Mouse (Mus musculus) thymus, postnatal 14 days (tissue): ENCODE measurements at regions not wholly inside any gene's neighbourhood (a gene's known extent, or its start where the extent isn't known, plus 50 kb on each side); places are given as distances from the start of the nearest gene placed in this dataset.

ENCODE experiments used
- DNase-seq: peaks from one replicate; pipeline ENCODE4 v3.0.0; 2021

DNA sequence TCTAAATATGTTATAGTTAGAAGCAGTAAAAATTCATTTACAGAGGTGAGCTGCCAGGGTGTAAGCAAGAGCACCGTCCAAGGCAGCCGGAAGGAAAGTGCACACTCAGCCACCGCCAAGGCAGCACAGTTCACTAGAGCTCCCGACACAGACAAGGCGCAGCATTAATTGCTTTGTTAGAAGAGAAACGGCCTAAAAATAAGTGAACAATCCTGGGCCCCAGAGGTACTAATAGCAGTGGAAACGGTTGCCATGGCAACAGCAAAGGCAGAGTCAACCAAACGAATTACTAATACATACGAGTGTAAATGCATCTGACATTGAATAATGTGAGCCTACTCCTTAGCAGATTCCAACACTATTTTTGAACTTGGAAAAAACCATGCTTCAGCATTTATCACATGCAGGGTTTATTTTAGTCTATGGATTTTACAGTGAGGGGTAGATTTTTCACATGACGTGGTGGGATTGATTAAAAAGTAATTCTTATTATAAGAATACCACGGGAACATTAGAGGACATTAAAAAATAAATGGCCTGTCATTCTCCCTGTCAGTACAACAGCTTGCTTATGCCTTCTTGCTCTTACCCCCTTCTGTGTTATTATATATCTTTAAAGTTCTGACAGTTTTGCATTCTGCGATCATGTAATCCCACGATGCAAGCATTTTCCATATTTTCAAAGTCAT, 62.5 kb downstream of the Cavin4 start:
- DNase-seq: no peak

DNA sequence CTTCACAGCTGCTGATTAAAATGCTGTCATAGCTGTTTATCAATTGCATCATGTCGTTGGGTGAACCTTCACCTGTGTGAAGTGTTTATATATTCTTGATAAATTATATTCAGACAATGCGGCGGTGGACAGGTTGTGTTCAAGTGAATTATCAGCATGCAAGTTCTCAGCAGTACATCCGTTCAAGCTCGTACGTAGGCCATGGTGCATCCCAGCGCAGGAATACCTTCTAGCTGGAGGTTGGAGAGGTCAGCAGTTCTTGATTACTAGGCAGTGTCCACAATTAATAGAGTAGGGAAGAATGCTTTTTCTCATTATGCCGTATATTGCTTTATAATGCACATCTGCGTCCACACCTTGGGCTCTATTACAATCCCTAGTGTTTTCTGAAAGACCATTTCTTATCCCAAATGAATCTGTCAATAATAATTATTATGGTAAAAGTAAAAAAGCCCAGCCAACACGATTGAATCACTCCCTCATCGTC, 63.1 kb downstream of the Cavin4 start:
- no peak for DNase-seq

- no peak for DNase-seq
These were observed 71.7 kb downstream of the Cavin4 start for GRCm38 (mm10) chr4:48734854-48735564.

- DNase-seq: no peak
These were observed 82.9 kb downstream of the Cavin4 start for GRCm38 (mm10) chr4:48746237-48746636.

GRCm38 (mm10) chr4:48749566-48749965, 86.3 kb downstream of the Cavin4 start:
- DNase-seq: no peak

- no peak for DNase-seq
These were observed 86.8 kb downstream of the Cavin4 start for GRCm38 (mm10) chr4:48750087-48750486.

- no peak for DNase-seq
These were observed 91.3 kb downstream of the Cavin4 start for GRCm38 (mm10) chr4:48754466-48755171.

DNA sequence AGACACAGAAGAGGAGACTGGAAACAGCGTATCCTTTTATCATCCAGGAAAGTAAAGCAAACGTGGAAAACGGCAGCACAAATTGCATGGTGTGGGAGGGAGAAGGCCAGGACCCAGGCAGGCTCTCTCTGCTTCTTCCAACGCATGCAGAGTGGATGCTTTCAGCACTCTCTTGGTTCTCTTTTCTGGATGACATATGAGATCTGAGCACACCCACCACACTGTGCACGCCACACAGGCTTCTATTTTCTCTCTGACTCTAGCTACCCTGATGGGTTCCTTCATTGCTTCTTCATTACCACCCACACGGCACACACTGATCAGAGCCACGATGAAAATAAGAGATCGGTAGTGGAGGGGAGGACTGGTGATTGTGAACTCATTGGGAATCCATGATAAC, 97.3 kb downstream of the Cavin4 start:
- no peak for DNase-seq

DNA sequence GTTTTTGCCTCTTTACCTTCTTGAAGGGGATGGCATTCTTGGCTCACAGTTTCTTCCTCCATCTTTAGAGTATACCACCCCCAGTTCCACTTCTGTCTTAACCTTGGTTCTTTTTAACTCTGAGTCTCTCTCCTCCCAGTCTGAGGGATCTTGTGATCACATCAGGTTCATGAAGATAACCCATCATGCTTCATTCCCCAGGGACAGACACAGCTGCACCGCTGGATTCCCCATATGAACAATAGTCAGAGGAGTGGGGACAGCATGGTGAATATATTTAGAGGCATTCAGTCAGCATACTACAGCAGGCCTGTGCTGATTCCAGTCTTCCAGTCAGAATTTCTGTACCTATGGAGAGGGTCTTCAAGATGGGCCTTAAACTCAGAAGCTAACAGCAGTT, 103.1 kb downstream of the Cavin4 start:
- DNase-seq: no peak

DNA sequence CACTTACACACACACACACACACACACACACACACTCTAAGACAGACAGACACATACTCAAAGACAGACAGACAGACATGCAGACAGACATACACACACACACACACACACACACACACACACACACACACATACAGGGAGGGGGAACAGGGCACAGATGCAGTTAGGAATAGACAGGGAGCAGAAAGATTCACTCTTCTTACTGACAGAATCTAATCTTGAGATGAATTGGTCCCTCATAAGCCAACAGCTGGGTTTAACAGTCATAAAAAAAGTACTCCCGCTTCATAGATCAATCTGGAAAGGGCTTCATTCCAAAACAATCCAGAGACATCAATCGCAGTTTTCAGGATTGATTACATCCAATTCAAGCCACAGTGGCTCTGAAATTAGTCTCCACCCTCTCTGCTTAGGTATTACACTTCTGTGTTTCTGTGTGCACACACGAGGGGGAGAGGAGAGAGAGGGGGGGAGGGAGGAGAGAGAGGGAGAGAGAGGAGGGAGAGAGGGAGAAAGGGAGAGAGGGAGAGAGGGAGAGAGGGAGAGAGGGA, 107.2 kb downstream of the Cavin4 start:
- no peak for DNase-seq

- DNase-seq: peak; percentile 21
These were observed 107.8 kb downstream of the Cavin4 start for GRCm38 (mm10) chr4:48770954-48771665.

- no peak for DNase-seq
These were observed 108.5 kb downstream of the Cavin4 start for GRCm38 (mm10) chr4:48771836-48772235.

DNA sequence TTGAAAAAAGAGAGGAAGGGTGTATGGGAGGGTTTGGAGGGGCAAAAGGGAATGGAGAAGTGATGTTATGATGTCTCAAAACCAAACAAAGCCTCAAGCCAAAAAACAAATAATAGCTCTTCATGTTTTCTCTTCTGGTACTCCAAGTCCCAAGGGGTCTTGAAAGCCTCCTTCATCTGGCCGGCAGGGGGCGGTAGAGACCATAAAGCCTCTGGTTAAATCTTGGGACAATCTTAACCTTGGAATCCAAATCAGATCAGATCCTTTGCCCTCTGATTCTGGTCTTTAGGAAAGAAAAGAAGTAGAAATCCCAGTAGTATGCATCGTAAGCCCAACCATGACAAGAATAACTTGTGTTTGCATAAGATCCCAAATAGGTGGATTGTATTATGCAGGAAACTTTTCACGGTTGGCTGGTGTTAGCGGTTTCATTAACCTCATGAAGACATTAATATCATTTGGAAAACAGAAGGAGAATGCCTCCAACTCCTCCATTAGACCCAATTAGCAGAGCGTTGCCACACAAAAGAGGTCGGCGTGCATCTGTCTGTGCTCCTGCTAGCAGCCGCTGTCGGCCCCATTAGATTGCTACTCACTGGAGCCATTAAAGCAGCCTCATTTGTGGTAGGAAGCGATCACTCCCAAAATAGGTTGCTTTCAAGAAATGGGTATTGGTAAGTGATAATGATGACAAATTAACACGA, 116.0 kb downstream of the Cavin4 start:
- peak; percentile 46 for DNase-seq

DNA sequence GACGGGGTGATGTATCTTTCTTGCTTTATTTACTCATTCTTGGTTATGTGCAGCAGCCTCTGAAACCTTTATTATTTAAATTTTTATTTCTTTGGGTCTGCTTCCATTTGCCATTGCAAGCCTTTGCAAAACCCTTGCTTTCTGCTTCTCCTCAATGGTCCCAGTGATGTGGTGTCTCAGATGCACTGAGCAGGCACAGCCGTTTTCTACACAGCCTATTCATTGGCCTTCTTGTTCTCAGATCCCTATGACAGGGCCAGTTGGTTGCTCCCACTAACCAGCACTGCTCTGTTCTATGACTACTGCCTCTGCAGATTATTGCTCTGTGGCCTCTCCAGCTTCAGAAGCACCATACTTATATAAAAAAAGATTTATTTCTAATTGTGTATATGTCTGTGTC, 116.6 kb downstream of the Cavin4 start:
- DNase-seq: no peak

DNA sequence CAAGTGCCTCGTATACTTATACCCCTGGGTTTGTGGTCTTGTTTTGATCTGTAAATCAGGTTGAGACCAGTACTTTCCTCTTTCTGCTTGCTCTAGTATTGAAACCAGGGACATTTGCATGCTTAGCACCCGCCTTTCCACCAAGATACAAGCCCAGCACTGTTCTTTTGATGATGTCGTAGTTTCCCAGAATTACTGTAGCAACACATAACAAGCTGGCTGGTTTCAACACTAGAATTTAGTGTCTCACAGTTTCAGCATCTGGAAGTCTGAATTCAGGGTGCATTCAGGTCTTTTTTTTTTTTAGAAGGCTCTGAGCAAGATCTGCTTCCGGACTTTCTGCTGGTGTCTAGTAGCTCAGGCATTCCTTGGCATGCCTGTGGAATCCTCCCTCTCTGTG, 117.8 kb downstream of the Cavin4 start:
- DNase-seq: no peak

- no peak for DNase-seq
These were observed 119.4 kb downstream of the Cavin4 start for GRCm38 (mm10) chr4:48782686-48783085.

DNA sequence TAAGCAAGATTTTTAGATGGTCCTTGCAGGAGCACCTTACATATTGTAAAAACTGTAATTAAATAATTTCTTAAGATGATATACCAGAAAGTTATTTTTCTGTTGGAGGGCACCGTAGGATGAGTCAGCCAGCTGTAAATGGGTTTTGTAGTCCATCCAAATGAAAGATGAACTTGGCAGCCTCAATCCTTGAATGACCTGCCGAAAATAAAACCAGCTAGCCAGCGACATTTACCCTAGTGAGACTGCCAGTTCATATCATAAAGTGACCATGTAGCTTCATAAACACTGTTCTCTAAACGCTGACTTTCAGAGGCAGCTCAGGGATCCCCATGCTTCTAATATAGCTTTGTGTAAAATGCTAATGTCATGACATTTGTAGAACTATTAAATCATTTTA, 127.8 kb downstream of the Cavin4 start:
- DNase-seq: no peak

- no peak for DNase-seq
These were observed 140.5 kb downstream of the Cavin4 start for GRCm38 (mm10) chr4:48803777-48804176.

DNA sequence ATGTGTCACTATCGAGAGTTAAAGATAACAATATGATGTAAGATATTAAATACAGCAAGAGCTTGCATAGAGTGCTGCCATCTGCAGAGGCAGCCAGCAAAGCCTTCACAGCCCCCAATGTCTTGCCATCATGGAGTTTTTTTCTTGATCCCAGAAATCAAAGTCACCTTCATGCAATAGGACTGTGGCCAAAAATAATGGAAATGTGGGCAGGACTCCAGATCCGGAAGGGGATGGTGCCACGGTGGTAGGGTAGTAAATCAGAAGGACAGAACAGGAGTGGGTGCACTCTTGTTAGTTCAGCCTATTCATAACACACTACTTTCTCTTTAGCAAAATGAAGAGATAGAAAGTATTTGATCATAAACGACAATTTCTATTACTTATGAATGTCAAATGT, 145.3 kb downstream of the Cavin4 start:
- no peak for DNase-seq

GRCm38 (mm10) chr4:48833718-48834117, 170.4 kb downstream of the Cavin4 start:
- DNase-seq: no peak

GRCm38 (mm10) chr4:48842777-48843214, 179.5 kb downstream of the Cavin4 start:
- DNase-seq: no peak

DNA sequence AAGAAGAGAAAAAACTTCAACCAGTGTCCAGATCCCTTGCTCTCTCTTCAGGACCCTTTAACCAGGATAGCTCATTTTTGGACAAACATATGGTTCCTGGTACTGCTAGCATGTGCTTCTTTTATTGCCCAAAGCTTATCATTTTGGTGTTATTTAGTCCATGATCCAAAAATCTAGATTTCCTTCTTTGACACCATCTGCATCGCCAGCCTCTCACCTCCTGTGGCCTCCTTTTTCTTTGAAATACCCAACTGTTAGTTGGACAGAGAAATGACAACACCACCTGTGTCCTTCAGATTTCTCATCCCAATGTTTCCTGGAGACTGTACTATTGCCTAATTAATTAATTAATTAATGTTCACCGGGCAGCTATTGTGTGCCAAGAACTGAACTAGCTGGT, 188.0 kb upstream of the Plppr1 start:
- DNase-seq: no peak
